Mouse (Mus musculus) lung, embryonic 14.5 days (tissue): Measurements from ENCODE around the gene Usp12. TPM values are rescaled to one million over a fixed set of nuclear protein-coding genes. Genes with fewer than 3 reads are reported as not detected.

Experiments used
- ATAC-seq: fragments of 200-750 bp; cut with Nextera tagmentation; 2 replicates; pipeline ENCODE4 v1.8.0; 2017; ENCODE audit warnings: mild to moderate bottlenecking, moderate TSS enrichment, moderate library complexity; ENCODE audit not compliant: insufficient read depth
- DNase-seq: peaks from one replicate; pipeline ENCODE4 v3.0.0-alpha.2; 2015
- H3K27ac ChIP-seq: fragments of 300-500 bp; sonication (generic); 2 replicates; pipeline ENCODE4 v1.5.1; 2014; ENCODE audit warnings: low read depth, mild to moderate bottlenecking, moderate library complexity
- H3K27me3 ChIP-seq: fragments of 300-500 bp; sonication (generic); 2 replicates; pipeline ENCODE4 v1.6.1; 2014; ENCODE audit warnings: low read length, control low read depth; ENCODE audit not compliant: insufficient read depth
- H3K36me3 ChIP-seq: fragments of 300-500 bp; sonication (generic); 2 replicates; pipeline ENCODE4 v1.6.1; 2014; ENCODE audit warnings: control low read depth; ENCODE audit not compliant: insufficient read depth
- H3K4me1 ChIP-seq: fragments of 300-500 bp; sonication (generic); 2 replicates; pipeline ENCODE4 v1.6.1; 2014; ENCODE audit warnings: antibody characterized with exemption, control low read depth; ENCODE audit not compliant: insufficient read depth
- H3K4me2 ChIP-seq: fragments of 300-500 bp; sonication (generic); 2 replicates; pipeline ENCODE4 v1.6.1; 2014; ENCODE audit warnings: mild to moderate bottlenecking
- H3K4me3 ChIP-seq: fragments of 300-500 bp; sonication (generic); 2 replicates; pipeline ENCODE4 v1.5.1; 2014; ENCODE audit warnings: low read depth, low read length
- H3K9ac ChIP-seq: fragments of 300-500 bp; sonication (generic); 2 replicates; pipeline ENCODE4 v1.6.1; 2014
- H3K9me3 ChIP-seq: fragments of 300-500 bp; sonication (generic); 2 replicates; pipeline ENCODE4 v1.6.1; 2016; ENCODE audit warnings: low read depth, low read length, control low read depth
- CTCF ChIP-seq: IDR thresholded peaks from 2 replicates; pipeline ENCODE4 v1.5.1; 2016; ENCODE audit warnings: antibody characterized with exemption, low read depth
- WGBS: fragments of 180-500 bp; shearing (Covaris S2); extraction: QIAGEN DNeasy Blood & Tissue Kit; methylation state at CpG from one replicate; pipeline ENCODE4 v1.1.7; 2014; 5-methylcytosine and 5-hydroxymethylcytosine counted together
- polyA plus RNA-seq: library from polyadenylated mRNA; unstranded; fragments of >200 nt; fragmentation: Nextera tagmentation; extraction: Ambion mirVana; gene quantifications from 2 replicates; pipeline ENCODE4 v1.2.1, GENCODE M21; 2014

The Usp12 gene
- polyA plus RNA-seq, 1 experiment from 2014 or later: 13.7 TPM

GRCm38 (mm10) chr5:146783891-146784290, 10.9 kb downstream of the Usp12 start:
- Histone ChIP-seq H3K27me3 (no peaks in the 10 kb centered on the region), H3K27ac (no peak overlapping the region), H3K4me2 (no peak overlapping the region), H3K4me3 (no peak overlapping the region), H3K9ac (no peak overlapping the region), H3K36me3 (peaks cover 4% of the 10 kb centered on the region; the same call in 1 of the 2 replicates), H3K4me1 (peaks cover 14% of the 10 kb centered on the region; the same call in 1 of the 2 replicates), H3K9me3 (no peaks in the 10 kb centered on the region)
- no peak for DNase-seq
- WGBS: 90% methylated on average over 10 of the region's 10 CpGs
- no peak for ATAC-seq
- TF ChIP-seq CTCF: no peak

GRCm38 (mm10) chr5:146783300-146783699, 11.5 kb downstream of the Usp12 start:
- DNase-seq: no peak
- 87% methylated on average over 10 of the region's 10 CpGs for WGBS

GRCm38 (mm10) chr5:146781663-146782062, 13.1 kb downstream of the Usp12 start:
- TF ChIP-seq CTCF: no peak
- no peaks in the 10 kb centered on the region for H3K9me3 ChIP-seq
- H3K4me1 ChIP-seq: peaks cover 14% of the 10 kb centered on the region; the same call in 1 of the 2 replicates
- ATAC-seq (no peak), DNase-seq (peak; percentile 28)
- no peak overlapping the region for H3K27ac ChIP-seq
- peaks cover 4% of the 10 kb centered on the region; the same call in 1 of the 2 replicates for H3K36me3 ChIP-seq
- 61% methylated on average over 9 of the region's 9 CpGs for WGBS
- H3K9ac ChIP-seq: no peak overlapping the region
- no peak overlapping the region for H3K4me2 ChIP-seq
- H3K27me3 ChIP-seq: no peaks in the 10 kb centered on the region
- no peak overlapping the region for H3K4me3 ChIP-seq

More at GRCm38 (mm10) chr5:146783300-146783699, 11.5 kb downstream of the Usp12 start:
- Histone ChIP-seq H3K27ac (no peak overlapping the region), H3K4me2 (no peak overlapping the region), H3K4me3 (no peak overlapping the region), H3K9me3 (no peaks in the 10 kb centered on the region), H3K4me1 (peaks cover 14% of the 10 kb centered on the region; the same call in 1 of the 2 replicates), H3K36me3 (peaks cover 4% of the 10 kb centered on the region; the same call in 1 of the 2 replicates), H3K27me3 (no peaks in the 10 kb centered on the region), H3K9ac (no peak overlapping the region)
- TF ChIP-seq CTCF: peak; percentile 26; the same call in 1 of the 2 replicates
- ATAC-seq: no peak

- TF ChIP-seq CTCF: no peak
- no peak overlapping the region for H3K9ac ChIP-seq
- DNase-seq: peak; percentile 48
- no peak overlapping the region for H3K4me3 ChIP-seq
- no peaks in the 10 kb centered on the region for H3K27me3 ChIP-seq
- H3K4me2 ChIP-seq: no peak overlapping the region
- no peaks in the 10 kb centered on the region for H3K9me3 ChIP-seq
- peaks cover 4% of the 10 kb centered on the region; the same call in 1 of the 2 replicates for H3K36me3 ChIP-seq
- peaks cover 14% of the 10 kb centered on the region; the same call in 1 of the 2 replicates for H3K4me1 ChIP-seq
- WGBS: 62% methylated on average over 5 of the region's 5 CpGs
- ATAC-seq: peak; percentile 70; the same call in 1 of the 2 replicates
- peak overlapping the region; percentile 65 for H3K27ac ChIP-seq
These were observed 14.9 kb downstream of the Usp12 start for GRCm38 (mm10) chr5:146779931-146780330.

GRCm38 (mm10) chr5:146776988-146777639, 17.7 kb downstream of the Usp12 start:
- Histone ChIP-seq H3K27ac (no peak overlapping the region), H3K27me3 (no peaks in the 10 kb centered on the region), H3K9me3 (no peaks in the 10 kb centered on the region), H3K36me3 (no peaks in the 10 kb centered on the region), H3K4me2 (no peak overlapping the region), H3K9ac (no peak overlapping the region), H3K4me3 (no peak overlapping the region), H3K4me1 (peaks cover 14% of the 10 kb centered on the region; the same call in 1 of the 2 replicates)
- TF ChIP-seq CTCF: no peak
- ATAC-seq (no peak), DNase-seq (no peak)
- WGBS: 76% methylated on average over 13 of the region's 13 CpGs

- Histone ChIP-seq H3K4me1 (peaks cover 3% of the 10 kb centered on the region; the same call in 1 of the 2 replicates), H3K9ac (no peak overlapping the region), H3K27me3 (no peaks in the 10 kb centered on the region), H3K4me2 (no peak overlapping the region), H3K36me3 (peaks cover 16% of the 10 kb centered on the region), H3K9me3 (no peaks in the 10 kb centered on the region), H3K27ac (no peak overlapping the region), H3K4me3 (no peak overlapping the region)
- 0 out of 2 replicates have a peak, but pooled peaks have one; percentile 59 for ATAC-seq
- TF ChIP-seq CTCF: no peak
- WGBS: 23% methylated on average over 11 of the region's 11 CpGs
- DNase-seq: peak; percentile 19
These were observed 22.8 kb downstream of the Usp12 start for GRCm38 (mm10) chr5:146771982-146772381.
